Mouse (Mus musculus): ENCODE data around the gene Isca2.

GRCm38 (mm10) chr12:84733366-84733765 lies 39.7 kb upstream of the Isca2 start:
- TF ChIP-seq FLI1 (IDR thresholded peaks at IDR 0.05; ENCODE audit: low read length): no peak
- no peak for TF ChIP-seq GATA1 (IDR thresholded peaks at IDR 0.05; ENCODE audit: borderline replicate concordance, low read length)
